Mouse (Mus musculus) embryonic facial prominence, embryonic 10.5 days (tissue): ENCODE data around the gene Fignl1. TPM values are rescaled to one million over a fixed set of nuclear protein-coding genes. Genes with fewer than 3 reads are reported as not detected.

Experiments used
- DNase-seq: peaks from one replicate; pipeline ENCODE4 v3.0.0-alpha.2; 2017; ENCODE audit warnings: low spot score
- H3K27ac ChIP-seq: fragments of 300-500 bp; sonication (generic); replicated peaks from 2 replicates; pipeline ENCODE4 v1.5.1; 2016; ENCODE audit warnings: mild to moderate bottlenecking
- H3K27me3 ChIP-seq: fragments of 300-500 bp; sonication (generic); replicated peaks from 2 replicates; pipeline ENCODE4 v1.6.1; 2016; ENCODE audit warnings: low read depth, mild to moderate bottlenecking; ENCODE audit not compliant: poor library complexity, severe bottlenecking
- H3K36me3 ChIP-seq: fragments of 300-500 bp; sonication (generic); replicated peaks from 2 replicates; pipeline ENCODE4 v1.6.1; 2016; ENCODE audit warnings: mild to moderate bottlenecking, moderate library complexity
- H3K4me1 ChIP-seq: fragments of 300-500 bp; sonication (generic); 2 replicates; pipeline ENCODE4 v1.6.1; 2016
- H3K4me3 ChIP-seq: fragments of 300-500 bp; sonication (generic); 2 replicates; pipeline ENCODE4 v1.5.1; 2016; ENCODE audit warnings: mild to moderate bottlenecking, moderate library complexity
- H3K9me3 ChIP-seq: fragments of 300-500 bp; sonication (generic); 2 replicates; pipeline ENCODE4 v1.6.1; 2016; ENCODE audit warnings: mild to moderate bottlenecking
- WGBS: fragments of 180-500 bp; shearing (Covaris S2); methylation state at CpG from one replicate; pipeline ENCODE4 v1.1.7; 2016; 5-methylcytosine and 5-hydroxymethylcytosine counted together
- polyA plus RNA-seq: library from polyadenylated mRNA; unstranded; fragments of >200 nt; fragmentation: Nextera tagmentation; extraction: Ambion mirVana; gene quantifications from 2 replicates; pipeline ENCODE4 v1.2.1, GENCODE M21; 2016

Fignl1 gene
- polyA plus RNA-seq, 1 experiment from 2014 or later: 105 TPM

DNA sequence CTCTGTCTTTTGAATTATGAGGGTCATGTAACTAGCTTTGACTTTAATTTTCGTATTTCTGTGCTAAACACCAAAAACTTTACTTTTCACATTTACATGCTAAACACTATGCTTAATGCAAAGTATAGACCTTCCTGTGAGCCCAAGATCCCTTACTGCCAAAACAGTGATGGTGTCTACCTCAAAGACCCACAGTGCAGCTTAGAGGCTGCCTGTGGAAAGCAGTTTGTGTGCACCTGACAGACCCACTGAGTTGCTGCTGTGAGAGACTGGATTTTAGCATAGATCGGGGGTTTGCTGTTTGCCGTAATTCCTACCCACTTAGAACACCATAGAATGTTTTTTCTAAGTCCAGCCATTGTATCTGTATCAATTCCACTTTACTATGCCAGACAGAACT is 69.7 kb downstream of the Fignl1 start:
- 0 out of 2 replicates have a peak, but pooled peaks cover 3% of the 10 kb centered on the region for H3K9me3 ChIP-seq
- WGBS: 94% methylated on average over 3 of the region's 3 CpGs
- no peaks in the 10 kb centered on the region for H3K4me1 ChIP-seq
- no peaks in the 10 kb centered on the region for H3K27me3 ChIP-seq
- H3K36me3 ChIP-seq: no peaks in the 10 kb centered on the region
- H3K27ac ChIP-seq: no peak overlapping the region
- no peak overlapping the region for H3K4me3 ChIP-seq
- DNase-seq: no peak

- Histone ChIP-seq H3K27me3 (no peaks in the 10 kb centered on the region), H3K27ac (no peak overlapping the region), H3K4me1 (no peaks in the 10 kb centered on the region), H3K36me3 (no peaks in the 10 kb centered on the region), H3K4me3 (no peak overlapping the region), H3K9me3 (no peaks in the 10 kb centered on the region)
- 68% methylated on average over 2 of the region's 2 CpGs for WGBS
- no peak for DNase-seq
These were observed 71.2 kb downstream of the Fignl1 start for GRCm38 (mm10) chr11:11737562-11737961.

Other genes with a start within 250 kb of the Fignl1 start
- gene 4930512M02Rik, start 181.1 kb downstream of the Fignl1 start, polyA plus RNA-seq: not detected in 2 replicates
- gene Ikzf1, start 124.0 kb downstream of the Fignl1 start, polyA plus RNA-seq: 2.2 and 3.1 TPM in 2 replicates
- 6.9 and 8.8 TPM in 2 replicates for gene Ddc, start 89.2 kb upstream of the Fignl1 start, polyA plus RNA-seq
- gene Grb10, start 229.7 kb upstream of the Fignl1 start, polyA plus RNA-seq: 637 and 676 TPM in 2 replicates